Mouse (Mus musculus): ENCODE measurements around the gene Pgm1. TPM values are rescaled to one million over a fixed set of nuclear protein-coding genes. Genes with fewer than 3 reads are reported as not detected.

Gene Pgm1
- total RNA-seq, 2 experiments from 2014 or later: 5.0 to 5.7 TPM

DNA sequence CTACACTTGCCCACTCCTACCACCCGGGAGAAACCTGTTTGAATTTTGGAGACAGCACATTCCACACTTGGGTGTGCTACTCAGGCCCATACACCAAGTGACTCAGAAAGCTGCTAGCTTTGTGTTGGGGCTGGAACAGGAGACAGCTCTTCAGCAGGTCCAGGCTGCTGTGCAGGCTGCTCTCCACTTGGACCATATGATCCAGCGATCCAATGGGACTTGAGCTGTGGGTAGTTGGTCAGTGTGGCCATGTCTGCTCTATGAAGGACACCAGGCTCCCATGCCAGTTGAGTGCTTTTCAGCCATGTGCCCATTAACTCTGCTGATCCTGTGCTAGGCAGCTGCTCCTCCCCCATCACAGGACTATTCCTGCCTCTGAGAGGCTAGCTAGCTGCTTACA is 24.7 kb downstream of the Pgm1 start:
- no peak for ATAC-seq (replicated peaks; ENCODE audit: low FRiP score, poor library complexity, severe bottlenecking)

DNA sequence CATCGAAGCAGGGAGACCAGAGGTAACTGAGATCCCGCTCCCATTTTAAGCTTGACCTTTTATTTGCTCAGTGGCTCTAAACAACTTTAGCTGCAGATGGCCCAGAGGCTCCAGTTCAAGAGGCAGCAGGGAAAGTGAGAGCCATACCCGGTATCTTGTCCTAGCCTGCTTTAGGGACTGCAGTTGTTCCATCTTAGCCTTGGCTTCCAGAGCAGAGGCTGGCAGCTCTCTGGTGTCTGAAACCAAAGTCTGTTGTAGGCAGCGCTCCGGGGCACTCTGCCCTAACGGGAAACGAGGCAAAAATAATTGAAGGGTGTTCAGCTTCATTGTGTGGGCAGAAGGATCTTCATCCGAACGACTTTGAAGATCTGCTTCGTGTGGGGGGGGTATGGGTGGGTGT is 26.2 kb downstream of the Pgm1 start:
- ATAC-seq (replicated peaks; ENCODE audit: low FRiP score, poor library complexity, severe bottlenecking): no peak

DNA sequence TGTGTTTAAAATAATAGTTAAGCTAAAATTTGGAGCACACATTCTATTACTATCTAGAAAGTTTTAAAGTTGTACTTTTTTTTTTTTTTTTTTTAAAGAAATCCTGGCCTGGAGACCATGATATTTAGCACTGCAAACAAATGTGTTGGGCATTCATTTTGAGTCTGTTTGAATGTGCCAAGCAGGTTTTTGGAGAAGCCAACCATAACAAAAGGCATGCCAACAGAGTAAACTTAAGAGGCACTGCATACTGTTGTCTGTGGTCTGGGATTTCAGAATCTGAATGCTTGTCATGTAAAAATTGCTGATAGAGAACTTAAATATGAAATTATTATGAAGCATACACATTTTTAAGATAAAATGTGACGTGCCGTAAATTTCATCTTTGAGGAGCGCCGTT is 28.0 kb downstream of the Pgm1 start:
- no peak for ATAC-seq (replicated peaks; ENCODE audit: low FRiP score, poor library complexity, severe bottlenecking)

DNA sequence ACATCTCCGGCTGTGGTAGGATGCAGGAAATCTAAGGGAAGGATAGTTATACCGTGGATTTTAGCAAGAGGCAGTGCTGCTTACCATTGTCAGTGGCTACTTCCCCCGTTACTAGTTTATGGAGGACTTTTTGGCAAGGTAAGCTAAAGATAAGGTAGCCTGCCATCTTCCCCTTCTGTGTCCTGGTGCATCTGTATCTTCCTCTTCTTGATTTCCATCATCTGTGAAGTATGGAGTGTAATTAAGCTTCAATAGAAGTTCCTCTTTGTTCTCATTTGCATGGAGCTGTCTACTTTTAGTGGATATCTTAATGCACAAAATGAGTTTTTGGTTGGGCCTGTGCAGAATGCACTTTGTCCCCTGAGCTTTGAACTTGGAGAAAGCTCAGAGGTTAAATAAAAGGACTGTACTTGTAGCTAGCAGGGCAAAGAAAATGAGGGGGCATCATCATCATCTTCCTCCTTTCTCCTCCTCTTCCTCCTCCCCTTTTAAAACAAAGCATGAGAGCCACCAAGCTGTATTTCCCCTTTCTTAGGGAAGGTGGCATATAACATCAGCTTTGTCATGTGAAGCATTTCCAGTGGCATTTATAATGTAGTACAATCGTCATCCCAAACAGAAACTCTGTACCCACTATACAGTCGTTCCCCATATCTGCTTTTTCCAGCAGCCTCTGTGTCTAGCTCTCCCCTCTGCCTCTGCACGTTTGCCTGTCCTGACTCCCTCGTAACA is 29.0 kb downstream of the Pgm1 start:
- ATAC-seq (replicated peaks; ENCODE audit: low FRiP score, poor library complexity, severe bottlenecking): no peak

DNA sequence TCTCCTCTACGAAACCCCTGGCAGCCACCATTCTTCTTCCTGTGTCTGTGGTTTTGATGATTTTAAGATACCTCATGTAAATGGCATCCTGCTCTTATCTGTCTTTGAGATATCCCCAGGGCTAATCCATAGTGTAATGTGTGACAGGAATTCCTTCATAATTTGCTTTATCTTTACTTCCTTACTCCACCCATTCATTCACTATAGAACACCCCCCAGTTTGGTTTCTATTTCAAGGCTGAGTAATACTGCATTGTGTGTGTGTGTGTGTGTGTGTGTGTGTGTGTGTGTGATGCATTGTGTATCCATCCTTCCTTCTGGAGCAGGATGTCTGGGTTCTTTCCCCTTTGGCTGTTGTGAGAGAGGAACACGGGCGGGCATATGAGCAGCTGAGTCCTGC is 30.1 kb downstream of the Pgm1 start:
- no peak for ATAC-seq (replicated peaks; ENCODE audit: low FRiP score, poor library complexity, severe bottlenecking)

DNA sequence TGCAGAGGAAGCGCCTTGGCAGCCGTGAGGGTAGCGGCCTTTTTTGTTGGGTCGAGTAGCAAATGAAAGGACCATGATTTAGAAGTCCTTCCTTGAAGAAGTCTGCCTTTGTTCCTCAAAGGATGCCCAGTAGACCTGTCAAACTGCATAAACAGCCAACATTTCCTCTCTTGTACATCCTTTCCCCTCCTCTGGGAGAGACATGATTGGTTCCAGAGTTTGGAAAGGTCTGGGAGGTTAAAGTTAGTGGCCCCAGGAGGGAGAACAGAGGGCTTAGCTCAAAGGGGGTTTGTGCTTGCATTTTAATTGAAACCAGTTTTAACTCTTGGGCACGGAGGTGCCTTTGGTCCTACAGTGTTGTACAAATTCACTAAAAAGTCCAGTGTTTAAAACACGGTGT is 37.3 kb downstream of the Pgm1 start:
- ATAC-seq (replicated peaks; ENCODE audit: low FRiP score, poor library complexity, severe bottlenecking): no peak

DNA sequence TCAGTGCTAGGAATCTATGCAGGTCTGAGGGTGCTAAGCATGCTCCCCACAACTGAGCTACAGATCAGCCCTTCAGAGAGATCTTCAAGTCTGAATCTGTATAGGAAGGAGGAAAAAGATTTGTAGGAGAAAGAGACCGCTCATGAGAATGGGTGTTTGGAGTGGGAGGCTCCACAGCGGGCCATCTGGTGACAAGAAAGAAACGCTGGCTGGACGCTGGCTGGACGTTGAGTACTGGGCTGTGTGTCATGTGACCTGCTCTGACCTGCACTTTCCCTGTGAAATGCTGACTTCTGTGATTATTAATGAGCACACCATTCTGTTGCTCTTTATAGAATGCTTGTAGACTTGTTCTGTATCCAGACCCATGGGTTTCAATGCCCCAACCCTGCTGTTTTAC is 40.1 kb downstream of the Pgm1 start:
- no peak for ATAC-seq (replicated peaks; ENCODE audit: low FRiP score, poor library complexity, severe bottlenecking)

DNA sequence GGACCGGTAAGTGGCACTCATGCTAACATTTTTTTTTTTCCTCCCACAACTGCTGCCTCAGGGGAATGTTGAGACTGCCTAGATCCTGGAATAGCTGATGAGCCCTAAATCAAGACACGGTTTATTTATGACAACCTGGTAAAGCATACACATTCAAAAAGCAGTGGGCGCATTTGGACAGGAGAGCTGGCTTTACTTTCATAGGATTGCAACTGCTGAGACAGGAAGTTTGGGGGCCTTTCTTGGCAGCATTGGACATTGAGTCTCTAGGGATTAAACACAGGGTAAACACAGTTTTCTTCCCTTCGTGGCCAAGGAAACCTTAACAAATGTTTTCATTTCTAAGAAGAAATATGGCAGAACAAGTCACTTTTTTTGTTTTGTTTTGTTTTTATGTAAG is 40.9 kb downstream of the Pgm1 start:
- ATAC-seq (replicated peaks; ENCODE audit: low FRiP score, poor library complexity, severe bottlenecking): no peak

DNA sequence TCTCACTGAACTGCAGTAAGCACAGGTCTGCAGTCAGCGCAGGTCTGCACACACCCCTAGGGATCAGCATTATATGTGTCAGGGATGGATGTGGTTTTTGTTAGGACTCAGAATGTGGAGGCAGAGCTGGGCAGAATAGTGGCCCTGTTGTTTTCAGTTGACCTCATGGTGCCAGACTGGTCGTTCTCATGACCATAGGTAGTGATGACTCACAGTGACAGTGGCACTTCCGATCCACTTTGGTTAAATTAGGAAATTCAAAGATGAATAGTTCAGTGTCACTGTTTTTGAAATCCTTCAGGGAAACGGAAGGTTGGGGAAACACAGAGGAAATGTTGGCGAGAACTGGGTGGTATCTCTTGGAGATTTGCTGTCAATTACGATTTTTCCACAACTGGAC is 43.7 kb downstream of the Pgm1 start:
- ATAC-seq (replicated peaks; ENCODE audit: low FRiP score, poor library complexity, severe bottlenecking): no peak

DNA sequence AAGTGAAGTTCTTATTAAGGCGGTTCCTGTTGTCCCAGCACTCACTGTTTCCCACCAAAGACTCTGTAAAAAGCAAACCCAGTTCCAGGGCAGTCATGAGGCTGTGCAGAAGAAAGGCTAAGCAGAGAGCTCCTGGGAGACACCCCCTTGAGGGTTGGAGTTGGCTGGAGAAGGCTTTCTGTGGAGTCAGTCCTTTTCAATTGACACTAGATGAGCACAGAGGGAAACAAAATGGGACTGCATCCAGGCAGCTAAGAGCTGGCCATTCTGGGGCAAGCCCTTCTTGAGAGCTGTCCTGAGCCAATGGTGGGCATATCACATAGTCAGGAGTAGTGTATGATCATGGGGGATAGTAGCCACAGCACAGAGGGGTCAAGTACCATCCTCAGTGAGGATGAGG is 44.7 kb downstream of the Pgm1 start:
- no peak for ATAC-seq (replicated peaks; ENCODE audit: low FRiP score, poor library complexity, severe bottlenecking)

DNA sequence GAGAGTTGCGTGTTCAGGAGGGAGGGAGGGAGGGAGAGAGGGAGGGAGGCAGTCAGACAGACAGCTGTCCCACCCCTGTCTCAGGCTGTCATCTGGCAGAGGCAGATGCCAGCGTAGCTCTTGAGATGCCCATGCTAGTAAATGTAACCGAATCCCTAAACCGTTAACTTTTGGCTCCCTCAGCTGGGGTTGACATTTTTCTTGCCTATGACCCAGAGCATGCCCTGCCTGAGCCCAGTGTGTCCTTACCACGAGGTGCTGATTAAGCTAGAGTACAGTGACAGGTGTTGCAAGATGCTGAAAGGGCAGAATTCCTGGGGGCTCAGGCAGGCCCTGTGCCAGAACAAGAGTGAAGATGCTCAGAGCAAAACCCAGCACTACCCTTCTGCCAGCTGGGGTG is 45.2 kb downstream of the Pgm1 start:
- ATAC-seq (replicated peaks; ENCODE audit: low FRiP score, poor library complexity, severe bottlenecking): no peak

DNA sequence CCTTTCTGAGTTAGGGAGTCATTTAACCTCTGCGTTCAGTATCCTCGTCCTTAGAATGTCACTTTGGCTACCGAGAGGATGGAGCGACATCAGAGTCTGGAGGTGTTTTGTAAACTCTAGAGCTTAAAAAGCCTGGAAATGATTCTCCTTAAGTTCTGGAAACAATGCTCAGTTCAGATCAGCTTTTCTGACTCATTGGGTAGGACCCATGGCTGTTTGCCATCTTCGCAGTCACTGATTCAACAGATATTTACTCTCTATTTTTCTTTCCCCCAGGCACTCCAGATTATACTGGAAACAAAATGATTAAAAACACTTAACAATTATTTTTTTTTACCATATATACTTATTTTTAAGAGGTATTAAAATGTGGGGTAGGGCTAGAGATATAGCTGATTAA is 50.1 kb downstream of the Pgm1 start:
- no peak for ATAC-seq (replicated peaks; ENCODE audit: low FRiP score, poor library complexity, severe bottlenecking)

DNA sequence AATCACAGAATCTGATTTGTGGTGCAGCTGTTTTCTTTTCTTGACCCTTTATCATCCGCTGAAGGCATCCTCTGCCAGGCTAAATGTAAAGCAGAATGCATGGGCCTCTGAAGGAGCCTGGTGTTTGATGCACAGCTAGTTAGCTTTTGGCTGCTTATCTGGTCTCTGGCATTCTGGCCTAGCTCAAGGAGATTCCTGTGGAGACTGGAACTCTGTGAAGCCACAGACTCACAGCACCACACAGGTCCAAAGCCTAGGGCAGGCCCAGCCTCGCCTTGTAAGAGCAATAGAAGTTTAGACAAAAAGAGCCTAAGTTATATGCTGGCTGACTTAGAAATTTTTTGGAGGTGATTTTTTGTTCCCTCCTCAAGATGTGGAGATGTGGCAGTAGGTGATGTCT is 52.0 kb downstream of the Pgm1 start:
- ATAC-seq (replicated peaks; ENCODE audit: low FRiP score, poor library complexity, severe bottlenecking): no peak

DNA sequence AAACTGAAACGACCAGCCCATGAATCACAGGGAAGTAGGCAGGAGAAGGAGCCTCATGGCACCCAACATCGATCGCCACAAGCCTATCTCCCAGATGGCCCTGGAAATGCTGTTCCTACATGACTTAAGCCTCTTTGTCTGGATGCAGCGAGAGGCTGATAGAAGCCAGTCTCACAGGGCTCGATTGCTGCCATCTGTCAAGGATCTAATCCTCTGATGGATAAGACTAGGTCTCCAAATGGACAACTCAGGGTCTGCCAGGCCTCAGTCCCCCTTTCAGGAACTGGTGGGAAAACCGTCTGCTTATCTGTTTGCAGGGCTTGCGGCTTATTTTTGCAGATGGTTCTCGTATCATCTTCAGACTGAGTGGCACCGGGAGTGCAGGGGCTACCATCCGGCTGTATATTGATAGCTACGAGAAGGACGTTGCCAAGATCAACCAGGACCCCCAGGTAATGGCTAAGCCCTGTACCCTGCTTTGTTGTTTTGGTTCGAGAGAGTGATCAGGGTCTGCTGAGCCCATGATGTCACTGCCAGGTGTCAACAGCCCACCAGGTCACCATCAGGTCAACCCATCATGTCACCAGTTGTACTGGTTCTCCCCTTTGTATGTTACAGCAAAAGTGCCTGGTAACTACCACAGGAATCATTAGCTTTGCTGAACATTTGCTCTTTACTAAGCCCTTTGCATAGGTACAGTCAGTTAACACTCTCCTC is 54.6 kb downstream of the Pgm1 start:
- no peak for ATAC-seq (replicated peaks; ENCODE audit: low FRiP score, poor library complexity, severe bottlenecking)

DNA sequence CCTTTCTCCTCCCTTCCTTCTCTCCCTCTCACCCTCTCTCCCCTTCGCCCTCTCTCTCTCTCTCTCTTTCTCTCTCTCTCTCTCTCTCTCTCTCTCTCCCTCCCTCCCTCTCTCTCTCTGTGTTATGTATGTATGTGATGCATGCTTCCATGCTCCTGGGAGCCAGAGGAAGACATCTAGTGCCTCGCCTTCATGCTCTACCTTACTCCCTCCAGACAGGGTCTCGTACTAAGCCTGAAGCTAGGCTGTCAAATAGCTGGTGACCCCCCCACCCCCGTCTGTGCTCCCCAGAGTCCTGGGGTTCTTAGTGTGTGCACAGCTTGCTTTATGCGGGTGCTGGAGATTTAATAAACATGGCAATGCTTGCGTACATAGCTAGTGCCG is 55.1 kb downstream of the Pgm1 start:
- ATAC-seq (replicated peaks; ENCODE audit: low FRiP score, poor library complexity, severe bottlenecking): no peak

DNA sequence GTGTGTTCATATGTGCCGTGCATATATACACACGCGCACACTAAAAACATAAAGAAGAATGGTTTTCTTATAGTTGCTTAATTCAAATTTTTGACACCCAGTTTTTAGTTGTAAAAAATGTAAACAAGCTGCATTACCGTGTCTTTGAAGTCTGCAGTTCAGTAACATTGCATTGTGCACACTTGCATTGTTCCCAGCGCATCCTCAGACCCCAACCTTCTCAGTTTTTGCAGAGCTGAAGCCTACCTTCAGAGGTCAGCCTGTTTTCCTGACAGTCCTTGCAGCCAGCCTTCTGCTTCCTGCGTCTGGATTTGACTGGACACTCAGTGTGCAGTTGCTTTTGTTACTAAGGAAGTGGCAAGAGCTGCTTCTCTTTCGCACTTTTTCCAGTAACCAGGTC is 55.9 kb downstream of the Pgm1 start:
- no peak for ATAC-seq (replicated peaks; ENCODE audit: low FRiP score, poor library complexity, severe bottlenecking)

DNA sequence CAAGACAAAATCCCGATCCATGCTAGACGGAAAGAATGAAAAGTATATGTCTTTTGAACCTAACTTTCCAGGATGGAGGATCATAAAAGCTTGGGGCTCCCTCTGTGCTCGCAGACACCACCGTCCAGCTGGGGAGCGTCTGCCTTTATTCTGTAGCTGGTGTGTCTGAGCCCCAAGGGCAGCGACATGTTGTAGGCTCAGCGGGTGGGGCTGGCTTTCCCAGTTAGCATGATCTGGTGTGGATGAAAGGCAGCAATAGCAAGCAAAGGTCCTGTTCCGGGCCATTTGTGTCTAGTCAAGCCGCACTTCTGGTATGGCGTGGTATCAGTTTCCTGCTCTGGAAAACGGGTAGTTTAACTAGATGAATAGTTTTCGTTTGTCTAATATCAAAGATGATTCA is 56.4 kb downstream of the Pgm1 start:
- no peak for ATAC-seq (replicated peaks; ENCODE audit: low FRiP score, poor library complexity, severe bottlenecking)

DNA sequence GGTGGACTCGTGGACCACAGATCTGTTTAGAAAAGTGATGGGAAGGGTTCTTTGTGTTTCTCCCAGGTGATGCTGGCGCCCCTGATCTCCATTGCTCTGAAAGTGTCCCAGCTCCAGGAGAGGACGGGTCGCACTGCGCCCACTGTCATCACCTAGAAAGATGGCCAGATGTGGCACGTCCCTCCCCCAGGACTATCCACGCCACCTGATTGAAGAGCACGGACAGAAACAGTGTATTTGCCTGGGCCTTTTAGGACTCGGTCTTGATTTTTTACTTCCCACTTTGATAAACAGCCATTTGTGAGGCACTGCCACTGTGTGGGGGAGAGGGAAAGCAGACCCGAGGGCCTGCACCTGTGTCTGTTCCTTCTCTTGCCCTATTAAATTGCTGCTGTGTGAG is 57.4 kb downstream of the Pgm1 start:
- no peak for ATAC-seq (replicated peaks; ENCODE audit: low FRiP score, poor library complexity, severe bottlenecking)

DNA sequence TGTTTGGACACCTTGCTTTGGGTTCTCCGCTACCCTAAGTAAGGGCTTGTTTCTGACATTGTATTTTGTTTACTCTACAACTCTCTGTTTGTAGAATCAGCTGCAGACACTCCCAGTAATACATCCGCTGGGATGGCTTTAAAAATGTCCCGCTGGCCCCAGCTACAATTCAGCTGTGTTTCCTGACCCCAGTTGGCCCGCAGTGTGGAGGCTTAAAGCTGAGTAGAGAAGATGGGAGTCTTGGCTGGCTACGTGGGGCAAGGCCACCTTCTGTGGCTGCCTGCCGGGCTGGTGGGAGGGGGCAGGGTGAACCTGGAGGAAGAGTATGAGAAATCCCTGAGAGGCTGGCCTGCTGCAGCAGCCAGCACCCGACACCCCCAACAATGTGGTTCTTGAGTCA is 59.6 kb downstream of the Pgm1 start:
- ATAC-seq (replicated peaks; ENCODE audit: low FRiP score, poor library complexity, severe bottlenecking): no peak

DNA sequence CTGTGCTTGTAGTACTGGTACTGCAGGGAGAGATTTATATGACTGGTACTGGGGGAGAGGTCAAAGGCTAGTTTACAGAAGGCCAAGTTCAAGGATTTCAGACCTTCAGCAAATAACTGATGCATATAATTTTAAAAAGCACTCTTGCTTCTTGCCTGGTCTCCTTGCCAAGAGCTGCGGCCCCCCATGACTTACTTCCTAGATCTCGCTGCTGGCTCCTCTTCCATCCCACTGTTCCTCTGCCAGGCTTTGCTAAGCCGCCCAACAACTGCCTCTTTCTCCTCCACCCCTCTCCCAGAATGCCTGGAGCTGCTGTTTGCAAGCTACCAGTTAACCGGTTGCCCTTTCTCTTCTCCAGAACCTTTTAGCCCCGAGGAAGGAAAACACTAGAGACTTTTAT is 71.8 kb downstream of the Pgm1 start:
- ATAC-seq (replicated peaks; ENCODE audit: low FRiP score, poor library complexity, severe bottlenecking): no peak

DNA sequence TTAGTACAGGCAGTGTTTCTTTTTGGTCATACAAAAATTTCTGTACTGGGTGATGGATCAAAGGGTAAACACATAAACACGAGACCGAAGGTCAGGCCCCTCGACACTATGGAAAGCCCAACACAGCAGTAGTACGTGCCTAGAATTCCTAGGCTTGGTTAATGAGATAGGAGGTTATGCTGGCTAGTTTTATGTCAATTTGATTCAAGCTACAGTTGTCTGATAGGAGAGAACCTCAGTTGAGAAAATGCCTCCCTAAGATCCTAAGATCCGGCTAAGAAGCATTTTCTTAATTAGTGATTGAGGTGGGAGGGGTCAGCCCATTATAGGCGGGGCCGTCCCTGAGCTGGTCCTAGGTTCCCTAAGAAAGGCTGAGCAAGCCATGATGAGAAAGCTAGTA is 72.6 kb downstream of the Pgm1 start:
- ATAC-seq (replicated peaks; ENCODE audit: low FRiP score, poor library complexity, severe bottlenecking): no peak

DNA sequence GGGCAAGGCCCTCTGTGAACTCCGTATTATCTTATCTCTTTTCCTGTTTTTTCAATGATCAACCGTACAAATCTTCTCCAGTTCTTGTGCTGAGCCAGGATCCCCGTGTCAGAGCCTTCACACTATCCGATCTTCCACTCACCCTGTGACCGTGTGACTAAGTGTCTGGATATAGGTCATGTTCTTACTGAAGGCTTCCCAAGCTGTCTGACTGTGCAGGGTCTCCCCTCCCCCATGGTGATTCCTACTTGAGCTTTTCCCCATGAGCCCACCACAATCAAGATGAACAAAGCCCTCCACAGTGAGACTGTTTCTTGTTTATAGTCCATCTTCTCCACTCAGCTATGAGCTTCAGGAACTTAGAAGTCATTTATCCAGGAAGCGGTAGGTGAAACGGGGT is 78.5 kb downstream of the Pgm1 start:
- ATAC-seq (replicated peaks; ENCODE audit: low FRiP score, poor library complexity, severe bottlenecking): no peak

Data from erythroid progenitor cell, adult 5-6 weeks (primary cell).